Mouse (Mus musculus) heart, adult 8-10 months (tissue): ENCODE data around the gene Ap4b1. TPM values are rescaled to one million over a fixed set of nuclear protein-coding genes. Genes with fewer than 3 reads are reported as not detected.
"Not testable (repeated sequence)": the region's sequence is repeated elsewhere in the genome, so short reads cannot be mapped to it uniquely, and the experiment has no call there.

Experiments
- DNase-seq: peaks from one replicate; pipeline ENCODE4 v3.0.0; 2022; ENCODE audit warnings: low spot score
- total RNA-seq, 4 experiments: library from RNA; stranded (reverse); gene quantifications; 2 replicates each; pipeline ENCODE4 v1.2.4; 2022

Ap4b1 gene
- 10 to 100 TPM; 14.0 to 16.6 (median 15.9) TPM for total RNA-seq

- DNase-seq = peak; percentile 90
These were observed at the start of gene Ap4b1, which contains the start of the genes Dclre1b and Gm43064 for GRCm38 (mm10) chr3:103808891-103809798. Ap4b1 (plus strand) TSS chr3:103809520. Dclre1b (minus strand) TSS chr3:103809444. Gm43064 (plus strand) TSS chr3:103809573.

- peak; percentile 44 for DNase-seq
These were observed 42.5 kb upstream of the Ap4b1 start for GRCm38 (mm10) chr3:103766789-103767188.

GRCm38 (mm10) chr3:103771531-103772130 is 37.7 kb upstream of the Ap4b1 start:
- DNase-seq = peak; percentile 87

GRCm38 (mm10) chr3:103772846-103773245 is 36.5 kb upstream of the Ap4b1 start:
- no peak for DNase-seq

GRCm38 (mm10) chr3:103773508-103773907 is 35.8 kb upstream of the Ap4b1 start:
- no peak for DNase-seq

- DNase-seq = no peak
These were observed 35.3 kb upstream of the Ap4b1 start for GRCm38 (mm10) chr3:103774009-103774408.

- DNase-seq = no peak
These were observed 31.4 kb upstream of the Ap4b1 start for GRCm38 (mm10) chr3:103777940-103778339.

GRCm38 (mm10) chr3:103778660-103779059 is 30.7 kb upstream of the Ap4b1 start:
- no peak for DNase-seq

- no peak for DNase-seq
These were observed 30.1 kb upstream of the Ap4b1 start for GRCm38 (mm10) chr3:103779183-103779582.

- no peak for DNase-seq
These were observed 29.0 kb upstream of the Ap4b1 start for GRCm38 (mm10) chr3:103780271-103780670.

- no peak for DNase-seq
These were observed 28.5 kb upstream of the Ap4b1 start for GRCm38 (mm10) chr3:103780777-103781176.

GRCm38 (mm10) chr3:103782844-103783609 is 26.3 kb upstream of the Ap4b1 start:
- no peak for DNase-seq

- no peak for DNase-seq
These were observed 22.1 kb upstream of the Ap4b1 start for GRCm38 (mm10) chr3:103787225-103787624.

- DNase-seq = no peak
These were observed 20.2 kb upstream of the Ap4b1 start for GRCm38 (mm10) chr3:103789096-103789495.

- peak; percentile 64 for DNase-seq
These were observed 19.4 kb upstream of the Ap4b1 start for GRCm38 (mm10) chr3:103789891-103790345.

- DNase-seq = no peak
These were observed 18.8 kb upstream of the Ap4b1 start for GRCm38 (mm10) chr3:103790346-103791145.

GRCm38 (mm10) chr3:103791230-103792110 is 17.9 kb upstream of the Ap4b1 start, which contains the start of gene Hipk1:
Hipk1 (minus strand) TSS chr3:103791563.
- DNase-seq = peak; percentile 95

- DNase-seq = not testable (repeated sequence)
These were observed 17.3 kb upstream of the Ap4b1 start for GRCm38 (mm10) chr3:103792111-103792406.

- DNase-seq = peak; percentile 78
These were observed 16.8 kb upstream of the Ap4b1 start for GRCm38 (mm10) chr3:103792566-103792965.

GRCm38 (mm10) chr3:103796389-103796788 is 12.9 kb upstream of the Ap4b1 start:
- no peak for DNase-seq
